Mouse (Mus musculus): ENCODE measurements around the gene Ncstn. TPM values are rescaled to one million over a fixed set of nuclear protein-coding genes. Genes with fewer than 3 reads are reported as not detected.

The Ncstn gene
- polyA plus RNA-seq, 1 experiment from 2014 or later: 95.5 TPM

GRCm38 (mm10) chr1:172107777-172108477 is 25.3 kb upstream of the Ncstn start:
- WGBS: 75% methylated on average over 10 of the region's 10 CpGs
- H3K27ac ChIP-seq: no peak overlapping the region
- peaks cover 97% of the 10 kb centered on the region for H3K36me3 ChIP-seq (ENCODE audit: poor library complexity, severe bottlenecking)
- H3K9me3 ChIP-seq (replicated peaks): no peaks in the 10 kb centered on the region
- ATAC-seq: 0 out of 2 replicates have a peak, but pooled peaks have one; percentile 27
- H3K27me3 ChIP-seq: no peaks in the 10 kb centered on the region
- H3K9ac ChIP-seq: no peak overlapping the region
- H3K4me3 ChIP-seq: no peak overlapping the region
- no peaks in the 10 kb centered on the region for H3K4me1 ChIP-seq
- H3K4me2 ChIP-seq: no peak overlapping the region

- ATAC-seq: no peak
- WGBS: 87% methylated on average over 11 of the region's 11 CpGs
- Histone ChIP-seq H3K36me3 (ENCODE audit: poor library complexity, severe bottlenecking) (peaks cover 93% of the 10 kb centered on the region), H3K27ac (no peak overlapping the region), H3K9ac (no peak overlapping the region), H3K9me3 (replicated peaks) (no peaks in the 10 kb centered on the region), H3K27me3 (no peaks in the 10 kb centered on the region), H3K4me3 (no peak overlapping the region), H3K4me1 (no peaks in the 10 kb centered on the region), H3K4me2 (no peak overlapping the region)
Observed at GRCm38 (mm10) chr1:172105101-172105500, 22.5 kb upstream of the Ncstn start.

- Histone ChIP-seq H3K4me3 (no peak overlapping the region), H3K4me1 (no peaks in the 10 kb centered on the region), H3K4me2 (no peak overlapping the region), H3K27ac (no peak overlapping the region), H3K27me3 (no peaks in the 10 kb centered on the region), H3K9ac (no peak overlapping the region), H3K9me3 (replicated peaks) (no peaks in the 10 kb centered on the region), H3K36me3 (ENCODE audit: poor library complexity, severe bottlenecking) (peaks cover 88% of the 10 kb centered on the region)
- 89% methylated on average over 4 of the region's 4 CpGs for WGBS
- no peak for ATAC-seq
Observed at GRCm38 (mm10) chr1:172103619-172104018, 21.0 kb upstream of the Ncstn start.

- Histone ChIP-seq H3K4me3 (no peak overlapping the region), H3K4me2 (no peak overlapping the region), H3K9ac (no peak overlapping the region), H3K36me3 (ENCODE audit: poor library complexity, severe bottlenecking) (peaks cover 82% of the 10 kb centered on the region), H3K9me3 (replicated peaks) (no peaks in the 10 kb centered on the region), H3K27ac (no peak overlapping the region), H3K27me3 (no peaks in the 10 kb centered on the region), H3K4me1 (no peaks in the 10 kb centered on the region)
- WGBS: 91% methylated on average over 6 of the region's 6 CpGs
- no peak for ATAC-seq
Observed at GRCm38 (mm10) chr1:172099325-172100033, 16.9 kb upstream of the Ncstn start.

- WGBS: 73% methylated on average over 6 of the region's 6 CpGs
- Histone ChIP-seq H3K27me3 (no peaks in the 10 kb centered on the region), H3K9me3 (replicated peaks) (no peaks in the 10 kb centered on the region), H3K9ac (no peak overlapping the region), H3K4me3 (no peak overlapping the region), H3K27ac (no peak overlapping the region), H3K36me3 (ENCODE audit: poor library complexity, severe bottlenecking) (peaks cover 80% of the 10 kb centered on the region), H3K4me2 (no peak overlapping the region), H3K4me1 (no peaks in the 10 kb centered on the region)
- no peak for ATAC-seq
Observed at GRCm38 (mm10) chr1:172095202-172095601, 12.6 kb upstream of the Ncstn start.

- Histone ChIP-seq H3K36me3 (ENCODE audit: poor library complexity, severe bottlenecking) (peaks cover 84% of the 10 kb centered on the region), H3K9me3 (replicated peaks) (no peaks in the 10 kb centered on the region)
- ATAC-seq: no peak
Observed at GRCm38 (mm10) chr1:172094295-172094694, 11.7 kb upstream of the Ncstn start.

GRCm38 (mm10) chr1:172093522-172093921 is 10.9 kb upstream of the Ncstn start:
- Histone ChIP-seq H3K9ac (no peak overlapping the region), H3K4me3 (no peak overlapping the region), H3K36me3 (ENCODE audit: poor library complexity, severe bottlenecking) (peaks cover 87% of the 10 kb centered on the region), H3K4me1 (no peaks in the 10 kb centered on the region), H3K4me2 (no peak overlapping the region), H3K27ac (no peak overlapping the region), H3K9me3 (replicated peaks) (no peaks in the 10 kb centered on the region), H3K27me3 (no peaks in the 10 kb centered on the region)
- WGBS: 73% methylated on average over 3 of the region's 3 CpGs
- ATAC-seq: no peak

More at GRCm38 (mm10) chr1:172094295-172094694, 11.7 kb upstream of the Ncstn start:
- Histone ChIP-seq H3K4me2 (no peak overlapping the region), H3K9ac (no peak overlapping the region), H3K4me1 (no peaks in the 10 kb centered on the region), H3K4me3 (no peak overlapping the region), H3K27me3 (no peaks in the 10 kb centered on the region), H3K27ac (no peak overlapping the region)

GRCm38 (mm10) chr1:172082899-172083445 is 377 bp upstream of the Ncstn start:
- no peaks in the 10 kb centered on the region for H3K27me3 ChIP-seq
- peak overlapping the region; percentile 92 for H3K9ac ChIP-seq
- H3K4me2 ChIP-seq: peak overlapping the region; percentile 80
- H3K4me3 ChIP-seq: peak overlapping the region; percentile 94
- H3K4me1 ChIP-seq: peaks cover 31% of the 10 kb centered on the region
- H3K36me3 ChIP-seq (ENCODE audit: poor library complexity, severe bottlenecking): peaks cover 24% of the 10 kb centered on the region
- ATAC-seq: no peak; the same call in 1 of the 2 replicates
- peak overlapping the region; percentile 74; the same call in 1 of the 2 replicates for H3K27ac ChIP-seq
- H3K9me3 ChIP-seq (replicated peaks): no peaks in the 10 kb centered on the region
- WGBS: 2% methylated on average over 24 of the region's 24 CpGs

GRCm38 (mm10) chr1:172077981-172078380 is 4.6 kb downstream of the Ncstn start:
- WGBS: 82% methylated on average over 5 of the region's 5 CpGs
- Histone ChIP-seq H3K36me3 (ENCODE audit: poor library complexity, severe bottlenecking) (peaks cover 70% of the 10 kb centered on the region), H3K4me2 (no peak overlapping the region), H3K9ac (no peak overlapping the region), H3K4me3 (no peak overlapping the region), H3K27me3 (no peaks in the 10 kb centered on the region), H3K27ac (no peak overlapping the region), H3K9me3 (replicated peaks) (no peaks in the 10 kb centered on the region), H3K4me1 (peaks cover 10% of the 10 kb centered on the region)
- no peak for ATAC-seq

- peaks cover 97% of the 10 kb centered on the region for H3K36me3 ChIP-seq (ENCODE audit: poor library complexity, severe bottlenecking)
Observed at GRCm38 (mm10) chr1:172072604-172073003, 10.0 kb downstream of the Ncstn start.

GRCm38 (mm10) chr1:172071556-172071955 is 11.0 kb downstream of the Ncstn start:
- WGBS: 72% methylated on average over 4 of the region's 4 CpGs
- Histone ChIP-seq H3K27me3 (no peaks in the 10 kb centered on the region), H3K9ac (no peak overlapping the region), H3K9me3 (replicated peaks) (no peaks in the 10 kb centered on the region), H3K36me3 (ENCODE audit: poor library complexity, severe bottlenecking) (peaks cover 100% of the 10 kb centered on the region), H3K27ac (peak overlapping the region; percentile 58), H3K4me3 (no peak overlapping the region), H3K4me2 (no peak overlapping the region), H3K4me1 (peaks cover 3% of the 10 kb centered on the region; the same call in 1 of the 2 replicates)
- ATAC-seq: peak; percentile 77

More at GRCm38 (mm10) chr1:172072604-172073003, 10.0 kb downstream of the Ncstn start:
- Histone ChIP-seq H3K27ac (no peak overlapping the region), H3K4me2 (no peak overlapping the region), H3K9me3 (replicated peaks) (no peaks in the 10 kb centered on the region), H3K4me3 (no peak overlapping the region), H3K9ac (no peak overlapping the region), H3K4me1 (peaks cover 3% of the 10 kb centered on the region; the same call in 1 of the 2 replicates), H3K27me3 (no peaks in the 10 kb centered on the region)
- WGBS: 97% methylated on average over 7 of the region's 7 CpGs
- no peak for ATAC-seq

- Histone ChIP-seq H3K36me3 (ENCODE audit: poor library complexity, severe bottlenecking) (peaks cover 100% of the 10 kb centered on the region), H3K4me2 (no peak overlapping the region), H3K27ac (no peak overlapping the region), H3K9me3 (replicated peaks) (no peaks in the 10 kb centered on the region), H3K4me1 (peaks cover 3% of the 10 kb centered on the region; the same call in 1 of the 2 replicates), H3K4me3 (no peak overlapping the region), H3K9ac (no peak overlapping the region), H3K27me3 (no peaks in the 10 kb centered on the region)
- WGBS: 84% methylated on average over 6 of the region's 6 CpGs
- no peak for ATAC-seq
Observed at GRCm38 (mm10) chr1:172070227-172070626, 12.4 kb downstream of the Ncstn start.

Data from forebrain, embryonic 13.5 days (tissue).